Mouse (Mus musculus) gonadal fat pad, adult 2 months (tissue): ENCODE data around the gene Ddx55. TPM values are rescaled to one million over a fixed set of nuclear protein-coding genes. Genes with fewer than 3 reads are reported as not detected.

Experiments
- DNase-seq: peaks from one replicate; pipeline ENCODE4 v3.0.0-alpha.2; 2012; ENCODE audit warnings: low read depth
- polyA plus RNA-seq: library from polyadenylated mRNA; depleted of rRNA; stranded (reverse); fragments of >200 nt; gene quantifications from 2 replicates; pipeline ENCODE4 v1.2.3, GENCODE M21; 2012; rRNA removed

Ddx55 gene
- polyA plus RNA-seq, 1 experiment: 10.5 TPM

DNA sequence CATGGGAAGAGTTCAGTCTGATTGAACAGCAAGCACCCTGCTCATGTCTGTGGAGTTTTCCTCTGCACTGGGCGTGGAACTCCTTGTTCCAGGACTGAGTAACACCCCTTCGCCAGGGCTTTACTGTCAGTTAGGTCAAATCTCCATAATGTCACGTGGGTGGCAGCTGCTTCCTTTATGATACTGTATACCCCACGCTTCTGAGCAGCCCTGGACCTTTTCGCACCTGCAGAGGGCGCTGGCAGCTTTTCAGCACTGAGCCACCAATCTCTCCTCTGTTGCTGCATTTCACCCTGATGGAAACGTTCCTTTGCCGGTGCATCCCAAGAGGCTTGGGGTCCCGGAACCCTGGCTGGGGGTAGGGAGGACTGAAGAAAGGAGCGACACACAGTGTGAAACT lies 58.3 kb downstream of the Ddx55 start:
- no peak for DNase-seq

DNA sequence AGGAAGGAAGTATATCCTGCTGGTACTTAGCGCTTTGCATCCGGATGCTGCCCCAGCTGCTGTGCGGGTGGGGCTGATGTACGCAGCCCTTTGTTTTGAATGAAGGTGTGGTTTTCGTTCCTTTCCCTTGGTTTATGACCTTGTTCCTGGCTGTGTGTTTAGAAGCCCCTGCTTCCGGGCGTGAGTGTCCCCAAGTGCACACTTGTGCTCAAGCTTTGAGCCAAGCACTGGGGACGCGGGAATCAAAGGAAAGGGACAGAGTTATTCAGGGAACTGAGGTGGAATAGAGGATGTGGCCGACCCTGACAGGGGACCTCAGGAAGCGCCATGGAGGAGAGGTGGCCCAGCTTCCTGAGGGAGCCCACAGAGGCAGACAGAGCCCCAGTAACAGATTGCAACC lies 62.0 kb downstream of the Ddx55 start:
- DNase-seq: no peak

- no peak for DNase-seq
Measured at GRCm38 (mm10) chr5:124618711-124619110, 66.0 kb downstream of the Ddx55 start.

Other genes with a start within 250 kb of the Ddx55 start
- gene Mphosph9, start 224.9 kb upstream of the Ddx55 start, polyA plus RNA-seq: 3.2 and 3.6 TPM in 2 replicates
- 8.0 and 8.5 TPM in 2 replicates for gene 2810006K23Rik, start 224.8 kb upstream of the Ddx55 start, polyA plus RNA-seq
- 136 and 147 TPM in 2 replicates for gene Cdk2ap1, start 189.8 kb upstream of the Ddx55 start, polyA plus RNA-seq
- gene Sbno1, start 126.9 kb upstream of the Ddx55 start, polyA plus RNA-seq: 16.1 and 24.1 TPM in 2 replicates
- gene Kmt5a, start 112.9 kb upstream of the Ddx55 start, polyA plus RNA-seq: 55.4 and 72.8 TPM in 2 replicates
- gene Rilpl2, start 74.5 kb upstream of the Ddx55 start, polyA plus RNA-seq: 20.5 and 21.6 TPM in 2 replicates
- 4.5 and 5.1 TPM in 2 replicates for gene Snrnp35, start 69.7 kb upstream of the Ddx55 start, polyA plus RNA-seq
- gene Rilpl1, start 21.5 kb upstream of the Ddx55 start, polyA plus RNA-seq: 19.3 and 28.8 TPM in 2 replicates
- gene Tmed2, start 12.2 kb upstream of the Ddx55 start, polyA plus RNA-seq: 159 and 206 TPM in 2 replicates
- 23.7 and 29.9 TPM in 2 replicates for gene Eif2b1, start 26.3 kb downstream of the Ddx55 start, polyA plus RNA-seq
- 43.2 and 47.4 TPM in 2 replicates for gene Gtf2h3, start 26.3 kb downstream of the Ddx55 start, polyA plus RNA-seq
- 32.4 and 37.6 TPM in 2 replicates for gene Atp6v0a2, start 75.7 kb downstream of the Ddx55 start, polyA plus RNA-seq
- gene Dnah10, start 172.2 kb downstream of the Ddx55 start, polyA plus RNA-seq: 0.62 and 1.1 TPM in 2 replicates